Comparison of ENCODE assay signal across 17 mouse cellular contexts in the genomic region with DNA sequence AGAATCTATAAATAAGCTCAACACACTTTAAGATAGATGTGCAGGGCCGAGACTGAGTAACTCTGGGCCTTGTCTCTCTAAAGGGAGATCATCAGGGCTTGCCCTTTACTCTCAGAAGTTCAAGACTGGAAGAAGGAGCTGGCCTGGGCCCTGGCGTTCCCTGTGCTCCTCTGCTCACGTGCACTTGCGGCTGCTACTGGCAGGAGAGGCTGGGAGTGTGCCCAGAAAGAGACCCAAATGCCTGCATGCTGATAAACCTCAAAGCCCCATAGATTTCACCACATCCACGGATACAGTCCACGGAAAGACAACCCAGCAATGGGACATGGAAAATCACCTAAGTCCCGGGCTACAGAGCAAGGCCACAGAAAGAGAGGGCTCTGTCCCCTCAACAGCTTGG. TPM values are rescaled to one million over a fixed set of nuclear protein-coding genes. Genes with fewer than 3 reads are reported as not detected.
DNase-seq lines count a peak whose midpoint lies in the region; ATAC-seq lines count a peak whose summit lies in the region.
"Had no signal": no experiment of that assay in that cellular context is flagged by ENCODE, and none has a peak within 500 bp of the region (broad histone marks: within the 10 kb centered on the region; RNA-seq: fewer than 3 reads in every experiment).

No protein-coding gene starts in this region.

- no peak overlapping the region for H3K9ac ChIP-seq in kidney, embryonic 15.5 days
- H3K9ac ChIP-seq in heart, embryonic 12.5 days, result peak overlapping the region; percentile 19
- H3K9ac ChIP-seq in forebrain, embryonic 12.5 days, result no peak overlapping the region
- H3K9ac ChIP-seq: forebrain, embryonic 15.5 days; limb, embryonic 15.5 days; liver, postnatal 0 days had no signal

- WGBS in kidney, embryonic 15.5 days, result 69% methylated on average over 7 of the region's 7 CpGs
- WGBS in heart, embryonic 12.5 days, result 22% methylated on average over 7 of the region's 7 CpGs
- 85% methylated on average over 7 of the region's 7 CpGs for WGBS in forebrain, embryonic 12.5 days

- DNase-seq in adrenal gland, postnatal 14 days, result peak; percentile 55
- no peak for DNase-seq in adrenal gland, postnatal 25 days
- peak; percentile 52 for DNase-seq in kidney, adult 9 months
- peak; percentile 63 for DNase-seq in heart, postnatal 4 days
- DNase-seq: cerebellum, adult 9-10 months; liver, postnatal 0 days; lung, postnatal 14 days; spleen, adult 18-20 months; thymus, adult 18-20 months had no signal

- ATAC-seq in kidney, embryonic 15.5 days (replicated peaks; ENCODE audit: low FRiP score), result no peak
- ATAC-seq in heart, embryonic 12.5 days (ENCODE audit: insufficient number of reproducible peaks, low FRiP score), result no peak
- ATAC-seq in CD4-positive, CD25-positive, alpha-beta regulatory T cell, adult 4 months, result no peak
- no peak for ATAC-seq in forebrain, embryonic 12.5 days (ENCODE audit: low FRiP score)
- ATAC-seq: forebrain, embryonic 15.5 days; hindbrain, embryonic 16.5 days; intestine, postnatal 0 days; liver, postnatal 0 days had no signal

- no peaks in the 10 kb centered on the region for H3K36me3 ChIP-seq in kidney, embryonic 15.5 days
- no peaks in the 10 kb centered on the region for H3K36me3 ChIP-seq in heart, embryonic 12.5 days
- H3K36me3 ChIP-seq in forebrain, embryonic 12.5 days (replicated peaks), result no peaks in the 10 kb centered on the region
- H3K36me3 ChIP-seq: forebrain, embryonic 15.5 days; limb, embryonic 15.5 days had no signal

- no peaks in the 10 kb centered on the region for H3K9me3 ChIP-seq in kidney, embryonic 15.5 days (replicated peaks)
- H3K9me3 ChIP-seq in heart, embryonic 12.5 days (replicated peaks), result no peaks in the 10 kb centered on the region
- no peaks in the 10 kb centered on the region for H3K9me3 ChIP-seq in forebrain, embryonic 12.5 days
- H3K9me3 ChIP-seq: forebrain, embryonic 15.5 days; limb, embryonic 15.5 days had no signal

- peaks cover 37% of the 10 kb centered on the region for H3K4me1 ChIP-seq in kidney, embryonic 15.5 days
- peaks cover 48% of the 10 kb centered on the region for H3K4me1 ChIP-seq in heart, embryonic 12.5 days (replicated peaks)
- peaks cover 5% of the 10 kb centered on the region for H3K4me1 ChIP-seq in forebrain, embryonic 12.5 days

- no peak overlapping the region for H3K4me2 ChIP-seq in kidney, embryonic 15.5 days
- H3K4me2 ChIP-seq in heart, embryonic 12.5 days, result no peak overlapping the region
- H3K4me2 ChIP-seq in forebrain, embryonic 12.5 days, result no peak overlapping the region
- H3K4me2 ChIP-seq: forebrain, embryonic 15.5 days; limb, embryonic 15.5 days had no signal

- no peak overlapping the region for H3K4me3 ChIP-seq in kidney, embryonic 15.5 days (replicated peaks)
- no peak overlapping the region for H3K4me3 ChIP-seq in heart, embryonic 12.5 days
- H3K4me3 ChIP-seq in forebrain, embryonic 12.5 days (replicated peaks), result no peak overlapping the region
- H3K4me3 ChIP-seq: forebrain, embryonic 15.5 days; limb, embryonic 15.5 days had no signal

- H3K27ac ChIP-seq in kidney, embryonic 15.5 days, result no peak overlapping the region
- peak overlapping the region; percentile 77 for H3K27ac ChIP-seq in heart, embryonic 12.5 days (ENCODE audit: poor library complexity, severe bottlenecking)
- no peak overlapping the region for H3K27ac ChIP-seq in forebrain, embryonic 12.5 days
- H3K27ac ChIP-seq: forebrain, embryonic 15.5 days; limb, embryonic 15.5 days had no signal

- no peaks in the 10 kb centered on the region for H3K27me3 ChIP-seq in kidney, embryonic 15.5 days
- H3K27me3 ChIP-seq in heart, embryonic 12.5 days (replicated peaks), result no peaks in the 10 kb centered on the region
- no peaks in the 10 kb centered on the region for H3K27me3 ChIP-seq in forebrain, embryonic 12.5 days
- H3K27me3 ChIP-seq: forebrain, embryonic 15.5 days; limb, embryonic 15.5 days had no signal

RNA-seq across cellular contexts. Expression of a gene that starts 29.4 kb away (rescaled TPM):
- 35.6 and 36.8 TPM in 2 replicates for total RNA-seq in adrenal gland, postnatal 14 days (2021)
- total RNA-seq in adrenal gland, postnatal 25 days (2021), result 21.2 and 23.6 TPM in 2 replicates
- 35.0 and 40.9 TPM in 2 replicates for polyA plus RNA-seq in kidney, embryonic 15.5 days (2015; fragmentation: Nextera tagmentation; extraction: Ambion mirVana)
- 54.6 and 54.7 TPM in 2 replicates for polyA plus RNA-seq in heart, embryonic 12.5 days (2016; fragmentation: Nextera tagmentation; extraction: Ambion mirVana)
- total RNA-seq in heart, postnatal 4 days (2021), result 100 to 1,000 TPM; 108 to 126 TPM
- 10 to 100 TPM in 1 of 2 experiments, 1 to 10 TPM in 1; 7.6 to 16.5 TPM for polyA plus RNA-seq in CD4-positive, CD25-positive, alpha-beta regulatory T cell, adult 4 months (2017; shearing (Covaris generic))
- 17.4 and 18.1 TPM in 2 replicates for polyA plus RNA-seq in forebrain, embryonic 12.5 days (2016; fragmentation: Nextera tagmentation; extraction: Ambion mirVana)

RNA-seq across cellular contexts. Expression of a gene that starts 55.1 kb away (rescaled TPM):
- total RNA-seq in adrenal gland, postnatal 14 days (2021), result 15.1 and 20.9 TPM in 2 replicates
- total RNA-seq in adrenal gland, postnatal 25 days (2021), result 17.3 and 19.2 TPM in 2 replicates
- polyA plus RNA-seq in kidney, embryonic 15.5 days (2015; fragmentation: Nextera tagmentation; extraction: Ambion mirVana), result 11.2 and 14.0 TPM in 2 replicates
- polyA plus RNA-seq in heart, embryonic 12.5 days (2016; fragmentation: Nextera tagmentation; extraction: Ambion mirVana), result 14.0 and 18.0 TPM in 2 replicates
- total RNA-seq in heart, postnatal 4 days (2021), result 10 to 100 TPM in 1 of 2 experiments, 1 to 10 TPM in 1; 9.7 to 11.6 TPM
- under 1 TPM in 1 of 2 experiments, not detected in 1; 0.30 TPM for polyA plus RNA-seq in CD4-positive, CD25-positive, alpha-beta regulatory T cell, adult 4 months (2017; shearing (Covaris generic))
- 14.5 and 15.1 TPM in 2 replicates for polyA plus RNA-seq in forebrain, embryonic 12.5 days (2016; fragmentation: Nextera tagmentation; extraction: Ambion mirVana)
